Mouse (Mus musculus): ENCODE data around the gene Col9a1.

GRCm38 (mm10) chr1:24222981-24223612 is 45.7 kb downstream of the Col9a1 start:
- no peak for TF ChIP-seq CTCF (IDR thresholded peaks at IDR 0.05; ENCODE audit: borderline replicate concordance, control insufficient read depth, extremely low read depth, insufficient read depth, low read length, poor library complexity)
- no peak for TF ChIP-seq POLR2A (IDR thresholded peaks at IDR 0.05; ENCODE audit: control insufficient read depth, extremely low read depth, insufficient read depth, low read length, poor library complexity)
